11 mouse cellular contexts compared by ENCODE assay signal in genomic region chr11:93185477-93185876, GRCm38 (mm10).
DNase-seq lines count a peak whose midpoint lies in the region; TF ChIP-seq lines count a peak whose summit lies in the region.
"Had no signal": no experiment of that assay in that cellular context is flagged by ENCODE, and none has a peak within 500 bp of the region (broad histone marks: within the 10 kb centered on the region; RNA-seq: fewer than 3 reads in every experiment).

No protein-coding gene starts in this region.

- peak overlapping the region; percentile 45 for H3K27ac ChIP-seq in heart, adult 2 months
- H3K27ac ChIP-seq in heart, embryonic 10.5 days = no peak overlapping the region
- H3K27ac ChIP-seq in cerebellum, adult 2 months (ENCODE audit: insufficient read depth, low read length) = peak overlapping the region; percentile 47; the same call in 1 of the 2 replicates
- H3K27ac ChIP-seq: heart, embryonic 15.5 days; midbrain, embryonic 12.5 days had no signal

- no peak for TF ChIP-seq EP300 in heart, adult 2 months (IDR thresholded peaks at IDR 0.05; ENCODE audit: insufficient read depth, low read depth, low read length)

- H3K9me3 ChIP-seq in heart, embryonic 10.5 days = no peaks in the 10 kb centered on the region
- H3K9me3 ChIP-seq: heart, embryonic 15.5 days; midbrain, embryonic 12.5 days had no signal

- TF ChIP-seq POLR2A in heart, adult 2 months (IDR thresholded peaks at IDR 0.05; ENCODE audit: insufficient read depth, low read depth, low read length) = no peak
- no peak for TF ChIP-seq POLR2A in cerebellum, adult 2 months (IDR thresholded peaks at IDR 0.05; ENCODE audit: borderline replicate concordance, insufficient read depth, low read length)

- H3K4me1 ChIP-seq in heart, adult 2 months (ENCODE audit: control insufficient read depth, insufficient read depth, low read length) = no peaks in the 10 kb centered on the region
- H3K4me1 ChIP-seq in heart, embryonic 10.5 days = no peaks in the 10 kb centered on the region
- H3K4me1 ChIP-seq in cerebellum, adult 2 months (ENCODE audit: control insufficient read depth, insufficient read depth, low read length) = peaks cover 19% of the 10 kb centered on the region; the same call in 1 of the 2 replicates
- H3K4me1 ChIP-seq: heart, embryonic 15.5 days; midbrain, embryonic 12.5 days had no signal

- H3K9ac ChIP-seq in heart, adult 2 months (ENCODE audit: low read depth, low read length) = no peak overlapping the region
- H3K9ac ChIP-seq: heart, embryonic 15.5 days; midbrain, embryonic 12.5 days had no signal

- no peaks in the 10 kb centered on the region for H3K79me2 ChIP-seq in heart, adult 2 months (replicated peaks; ENCODE audit: control insufficient read depth, insufficient read depth, low read length)

- no peak for TF ChIP-seq CTCF in heart, adult 2 months (IDR thresholded peaks at IDR 0.05)
- no peak for TF ChIP-seq CTCF in cerebellum, adult 2 months (IDR thresholded peaks at IDR 0.05; ENCODE audit: borderline replicate concordance, insufficient read depth, low read depth, low read length)

- no peak overlapping the region for H3K4me3 ChIP-seq in heart, adult 2 months
- no peak overlapping the region for H3K4me3 ChIP-seq in heart, embryonic 10.5 days
- no peak overlapping the region for H3K4me3 ChIP-seq in cerebellum, adult 2 months (replicated peaks; ENCODE audit: insufficient read depth, low read depth, low read length)
- H3K4me3 ChIP-seq: heart, embryonic 15.5 days; midbrain, embryonic 12.5 days had no signal

- intact Hi-C loops in heart, adult 2 months (cut with DNase I) = no loop called here
- intact Hi-C loops in heart, postnatal 25 days (cut with DNase I) = no loop called here

- no peaks in the 10 kb centered on the region for H3K36me3 ChIP-seq in heart, adult 2 months (ENCODE audit: control insufficient read depth, insufficient read depth, low read length)
- H3K36me3 ChIP-seq in heart, embryonic 10.5 days = no peaks in the 10 kb centered on the region
- H3K36me3 ChIP-seq: heart, embryonic 15.5 days; midbrain, embryonic 12.5 days had no signal

- no peaks in the 10 kb centered on the region for H3K27me3 ChIP-seq in heart, adult 2 months (ENCODE audit: control insufficient read depth, insufficient read depth, low read length)
- no peaks in the 10 kb centered on the region for H3K27me3 ChIP-seq in heart, embryonic 10.5 days (ENCODE audit: insufficient read depth, poor library complexity, severe bottlenecking)
- H3K27me3 ChIP-seq in cerebellum, adult 2 months (ENCODE audit: control insufficient read depth, insufficient read depth, low read length) = no peaks in the 10 kb centered on the region
- H3K27me3 ChIP-seq: heart, embryonic 15.5 days; midbrain, embryonic 12.5 days had no signal

- DNase-seq in heart, adult 2 months = peak; percentile 20 to 40
- DNase-seq in heart, embryonic 10.5 days (ENCODE audit: low spot score) = no peak
- peak; percentile 77 to 93 for DNase-seq in cerebellum, adult 2 months
- DNase-seq in heart, postnatal 25 days (ENCODE audit: low spot score) = peak; percentile 16
- peak; percentile 35 for DNase-seq in lung, postnatal 25 days (ENCODE audit: low spot score)
- DNase-seq in thymus, postnatal 25 days = no peak
- no peak for DNase-seq in retina, postnatal 1 day
- no peak for DNase-seq in c-Kit-positive CD71-positive TER-119-positive erythroid progenitor cells, embryonic 14.5 days (ENCODE audit: low spot score)
- DNase-seq: kidney, adult 9 months had no signal

- 30% methylated on average over 4 of the region's 4 CpGs for WGBS in heart, adult 2 months
- WGBS in heart, embryonic 10.5 days = 62% methylated on average over 4 of the region's 4 CpGs
- 6% methylated on average over 4 of the region's 4 CpGs for WGBS in cerebellum, adult 2 months

Comparison
In these comparisons a context has a peak if more than half of its experiments do, and no peak if none do; other contexts are left out.
1. DNase-seq: peak in heart, adult 2 months (2 of 2), cerebellum, adult 2 months (2 of 2), heart, postnatal 25 days (single experiment) and lung, postnatal 25 days (single experiment); none in heart, embryonic 10.5 days (single experiment), thymus, postnatal 25 days (single experiment), retina, postnatal 1 day (single experiment) and c-Kit-positive CD71-positive TER-119-positive erythroid progenitor cells, embryonic 14.5 days (single experiment).